In the genomic region with DNA sequence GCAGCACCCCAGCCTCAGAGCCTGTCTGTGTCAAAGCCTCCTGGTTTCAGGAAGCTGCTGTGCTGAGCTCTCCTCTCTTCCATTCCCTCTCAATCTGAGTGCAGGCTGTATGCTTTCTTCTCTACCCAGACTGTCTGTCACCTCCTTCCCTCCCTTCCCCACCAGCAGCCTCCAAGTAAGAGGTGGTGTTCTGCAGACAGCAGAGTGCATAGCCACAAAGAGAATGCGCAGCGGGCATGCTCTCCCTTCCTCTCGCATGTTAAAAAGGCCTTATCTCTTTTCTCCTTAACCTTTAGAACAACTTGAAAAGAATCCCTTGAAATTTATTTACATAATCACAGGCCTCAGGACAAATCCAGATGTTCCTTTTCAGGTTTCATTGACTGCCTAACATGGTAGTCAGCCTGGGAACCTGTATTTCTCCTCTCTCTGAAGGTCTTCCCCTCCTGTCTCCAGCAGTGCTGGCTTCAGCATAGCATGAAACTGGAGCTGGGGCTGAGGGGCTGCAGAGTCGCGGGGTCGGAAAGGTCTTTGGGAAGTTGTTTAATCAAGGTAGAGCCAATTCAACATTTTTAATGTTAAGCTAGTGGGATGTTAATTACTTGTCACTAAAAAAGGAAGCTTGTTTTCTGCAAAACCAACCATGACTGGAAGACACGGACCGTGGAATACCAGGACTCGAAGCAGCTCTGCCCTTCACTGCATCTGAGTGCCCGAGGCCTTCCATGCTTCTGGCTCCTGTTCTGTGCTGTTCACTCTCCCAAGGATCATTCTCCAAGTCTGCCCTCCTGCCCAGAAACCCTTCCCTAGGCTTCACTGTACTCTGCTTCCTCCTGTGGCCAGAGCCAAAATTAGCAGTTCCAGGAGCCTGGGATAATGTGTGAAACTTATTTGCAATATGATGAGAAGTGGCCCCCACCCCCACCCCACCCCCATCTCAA, we compare ENCODE assay signal across 26 mouse cellular contexts. TPM values are rescaled to one million over a fixed set of nuclear protein-coding genes. Genes with fewer than 3 reads are reported as not detected.
DNase-seq lines count a peak whose midpoint lies in the region; ATAC-seq and TF ChIP-seq lines count a peak whose summit lies in the region.
"Had no signal": no experiment of that assay in that cellular context is flagged by ENCODE, and none has a peak within 500 bp of the region (broad histone marks: within the 10 kb centered on the region; RNA-seq: fewer than 3 reads in every experiment).

No protein-coding gene starts in this region.

- no peaks in the 10 kb centered on the region for H3K27me3 ChIP-seq in forebrain, postnatal 0 days (ENCODE audit: insufficient read depth, low read length)
- no peaks in the 10 kb centered on the region for H3K27me3 ChIP-seq in forebrain, embryonic 16.5 days (replicated peaks; ENCODE audit: control insufficient read depth, insufficient read depth, low read length)
- no peaks in the 10 kb centered on the region for H3K27me3 ChIP-seq in kidney, postnatal 0 days (ENCODE audit: insufficient read depth, low read length)
- H3K27me3 ChIP-seq in neural tube, embryonic 15.5 days (replicated peaks) = no peaks in the 10 kb centered on the region
- no peaks in the 10 kb centered on the region; the same call in 1 of the 2 replicates for H3K27me3 ChIP-seq in cerebellum, adult 2 months (ENCODE audit: control insufficient read depth, insufficient read depth, low read length)
- H3K27me3 ChIP-seq: forebrain, embryonic 13.5 days; hindbrain, embryonic 15.5 days; intestine, embryonic 15.5 days; liver, embryonic 15.5 days; lung, embryonic 15.5 days; megakaryocyte, embryonic 14.5 days had no signal

- H3K4me1 ChIP-seq in forebrain, postnatal 0 days (ENCODE audit: insufficient read depth) = no peaks in the 10 kb centered on the region
- no peaks in the 10 kb centered on the region; the same call in 1 of the 2 replicates for H3K4me1 ChIP-seq in forebrain, embryonic 16.5 days (replicated peaks; ENCODE audit: control insufficient read depth, insufficient read depth, low read length)
- no peaks in the 10 kb centered on the region for H3K4me1 ChIP-seq in kidney, postnatal 0 days (replicated peaks; ENCODE audit: insufficient read depth, low read length)
- H3K4me1 ChIP-seq in neural tube, embryonic 15.5 days = no peaks in the 10 kb centered on the region
- no peaks in the 10 kb centered on the region for H3K4me1 ChIP-seq in cerebellum, adult 2 months (ENCODE audit: control insufficient read depth, insufficient read depth, low read length)
- H3K4me1 ChIP-seq: intestine, embryonic 15.5 days; liver, embryonic 15.5 days; lung, embryonic 15.5 days; megakaryocyte, embryonic 14.5 days had no signal

- no peak overlapping the region for H3K4me3 ChIP-seq in forebrain, postnatal 0 days (ENCODE audit: low read depth, low read length)
- no peak overlapping the region for H3K4me3 ChIP-seq in forebrain, embryonic 16.5 days (replicated peaks; ENCODE audit: low read length)
- no peak overlapping the region for H3K4me3 ChIP-seq in kidney, postnatal 0 days (replicated peaks; ENCODE audit: low read depth, low read length)
- no peak overlapping the region for H3K4me3 ChIP-seq in neural tube, embryonic 15.5 days (replicated peaks)
- no peak overlapping the region for H3K4me3 ChIP-seq in cerebellum, adult 2 months (replicated peaks; ENCODE audit: insufficient read depth, low read depth, low read length)
- H3K4me3 ChIP-seq: forebrain, embryonic 13.5 days; hindbrain, embryonic 15.5 days; intestine, embryonic 15.5 days; limb, embryonic 10.5 days; liver, embryonic 15.5 days; lung, embryonic 15.5 days; megakaryocyte, embryonic 14.5 days had no signal

- no peak overlapping the region for H3K4me2 ChIP-seq in forebrain, postnatal 0 days (ENCODE audit: low read depth)
- H3K4me2 ChIP-seq in forebrain, embryonic 16.5 days (ENCODE audit: low read length) = no peak overlapping the region
- no peak overlapping the region for H3K4me2 ChIP-seq in kidney, postnatal 0 days (ENCODE audit: low read length)
- H3K4me2 ChIP-seq in neural tube, embryonic 15.5 days = no peak overlapping the region
- H3K4me2 ChIP-seq: forebrain, embryonic 13.5 days; hindbrain, embryonic 15.5 days; intestine, embryonic 15.5 days; liver, embryonic 15.5 days; lung, embryonic 15.5 days had no signal

- ATAC-seq in forebrain, postnatal 0 days = peak; percentile 42; the same call in 1 of the 2 replicates
- no peak for ATAC-seq in forebrain, embryonic 16.5 days
- peak; percentile 82 for ATAC-seq in kidney, postnatal 0 days (replicated peaks; ENCODE audit: low FRiP score, low read depth)
- ATAC-seq in neural tube, embryonic 15.5 days (ENCODE audit: low FRiP score) = no peak
- ATAC-seq: forebrain, embryonic 13.5 days; intestine, embryonic 15.5 days had no signal

- no peaks in the 10 kb centered on the region for H3K36me3 ChIP-seq in forebrain, postnatal 0 days (ENCODE audit: insufficient read depth)
- H3K36me3 ChIP-seq in forebrain, embryonic 16.5 days (ENCODE audit: control insufficient read depth, insufficient read depth) = no peaks in the 10 kb centered on the region
- no peaks in the 10 kb centered on the region for H3K36me3 ChIP-seq in kidney, postnatal 0 days (ENCODE audit: insufficient read depth, low read length)
- H3K36me3 ChIP-seq in neural tube, embryonic 15.5 days = no peaks in the 10 kb centered on the region
- H3K36me3 ChIP-seq: hindbrain, embryonic 15.5 days; intestine, embryonic 15.5 days; limb, embryonic 10.5 days; liver, embryonic 15.5 days; lung, embryonic 15.5 days had no signal

- no peak for TF ChIP-seq CTCF in forebrain, postnatal 0 days (IDR thresholded peaks at IDR 0.05; ENCODE audit: low read depth)
- peak; percentile 37; the same call in 1 of the 2 replicates for TF ChIP-seq CTCF in kidney, postnatal 0 days (IDR thresholded peaks at IDR 0.05; ENCODE audit: low read depth)
- TF ChIP-seq CTCF in cerebellum, adult 2 months (IDR thresholded peaks at IDR 0.05; ENCODE audit: borderline replicate concordance, insufficient read depth, low read depth, low read length) = no peak

- TF ChIP-seq POLR2A in cerebellum, adult 2 months (IDR thresholded peaks at IDR 0.05; ENCODE audit: borderline replicate concordance, insufficient read depth, low read length) = no peak

- DNase-seq in forebrain, postnatal 0 days = no peak
- peak; percentile 75 for DNase-seq in kidney, postnatal 0 days (ENCODE audit: low spot score)
- no peak for DNase-seq in kidney, postnatal 10 days
- DNase-seq in neural tube, embryonic 10.5 days (ENCODE audit: extremely low spot score, low spot score) = no peak
- DNase-seq in thymus, postnatal 0 days (ENCODE audit: low spot score) = no peak
- no peak for DNase-seq in cerebellum, adult 2 months
- DNase-seq: adrenal gland, postnatal 14 days; cerebellum, adult 11 months; cerebellum, postnatal 14 days; heart, postnatal 4 days; liver; lung, postnatal 36 days; right cerebral cortex, postnatal 25 days; spleen, adult 18-20 months; thymus, postnatal 14 days had no signal

- H3K27ac ChIP-seq in forebrain, postnatal 0 days (ENCODE audit: low read depth, low read length) = 0 out of 2 replicates have a peak overlapping the region, but pooled peaks have one; percentile 21
- no peak overlapping the region for H3K27ac ChIP-seq in forebrain, embryonic 16.5 days (ENCODE audit: low read length)
- H3K27ac ChIP-seq in kidney, postnatal 0 days = no peak overlapping the region
- no peak overlapping the region for H3K27ac ChIP-seq in neural tube, embryonic 15.5 days (replicated peaks)
- H3K27ac ChIP-seq in cerebellum, adult 2 months (ENCODE audit: insufficient read depth, low read length) = no peak overlapping the region
- H3K27ac ChIP-seq: forebrain, embryonic 13.5 days; hindbrain, embryonic 15.5 days; intestine, embryonic 15.5 days; limb, embryonic 10.5 days; liver, embryonic 15.5 days; lung, embryonic 15.5 days had no signal

- no peaks in the 10 kb centered on the region for H3K9me3 ChIP-seq in forebrain, postnatal 0 days (ENCODE audit: low read length)
- H3K9me3 ChIP-seq in forebrain, embryonic 16.5 days (ENCODE audit: control insufficient read depth, low read length) = no peaks in the 10 kb centered on the region
- no peaks in the 10 kb centered on the region for H3K9me3 ChIP-seq in kidney, postnatal 0 days (replicated peaks; ENCODE audit: low read length)
- H3K9me3 ChIP-seq in neural tube, embryonic 15.5 days (replicated peaks) = no peaks in the 10 kb centered on the region
- H3K9me3 ChIP-seq: forebrain, embryonic 13.5 days; hindbrain, embryonic 15.5 days; intestine, embryonic 15.5 days; limb, embryonic 10.5 days; liver, embryonic 15.5 days; lung, embryonic 15.5 days; megakaryocyte, embryonic 14.5 days had no signal

- no peak overlapping the region for H3K9ac ChIP-seq in forebrain, postnatal 0 days
- H3K9ac ChIP-seq in forebrain, embryonic 16.5 days (replicated peaks; ENCODE audit: low read depth, low read length) = no peak overlapping the region
- H3K9ac ChIP-seq in kidney, postnatal 0 days (ENCODE audit: low read depth, low read length) = no peak overlapping the region
- H3K9ac ChIP-seq in neural tube, embryonic 15.5 days (replicated peaks) = 0 out of 2 replicates have a peak overlapping the region, but pooled peaks have one; percentile 14
- H3K9ac ChIP-seq: forebrain, embryonic 13.5 days; hindbrain, embryonic 15.5 days; intestine, embryonic 15.5 days; liver, embryonic 15.5 days; lung, embryonic 15.5 days had no signal

- 42% methylated on average over 10 of the region's 10 CpGs for WGBS in forebrain, postnatal 0 days
- 29% methylated on average over 10 of the region's 10 CpGs for WGBS in forebrain, embryonic 16.5 days
- WGBS in kidney, postnatal 0 days = 14% methylated on average over 10 of the region's 10 CpGs
- 36% methylated on average over 10 of the region's 10 CpGs for WGBS in neural tube, embryonic 15.5 days
- 60% methylated on average over 10 of the region's 10 CpGs for WGBS in cerebellum, adult 2 months

RNA-seq across cellular contexts. Expression of a gene that starts 50.5 kb away (rescaled TPM):
- 72.2 and 75.3 TPM in 2 replicates for total RNA-seq in forebrain, postnatal 0 days (2014; rRNA removed)
- 89.4 and 101 TPM in 2 replicates for polyA plus RNA-seq in forebrain, postnatal 0 days (2015; fragmentation: Nextera tagmentation; extraction: Ambion mirVana)
- 59.4 and 63.4 TPM in 2 replicates for polyA plus RNA-seq in forebrain, embryonic 16.5 days (2015; fragmentation: Nextera tagmentation; extraction: Ambion mirVana)
- 15.2 and 16.4 TPM in 2 replicates for polyA plus RNA-seq in kidney, postnatal 0 days (2015; fragmentation: Nextera tagmentation; extraction: Ambion mirVana)
- 65.2 and 76.3 TPM in 2 replicates for polyA plus RNA-seq in neural tube, embryonic 15.5 days (2015; fragmentation: Nextera tagmentation; extraction: Ambion mirVana)
- polyA plus RNA-seq in thymus, postnatal 0 days (2015; fragmentation: Nextera tagmentation; extraction: Ambion mirVana) = 4.1 and 5.5 TPM in 2 replicates
- polyA plus RNA-seq in cerebellum, adult 2 months (2012; rRNA removed) = 24.1 and 28.4 TPM in 2 replicates
- total RNA-seq: MEL; monocyte, adult 5-6 weeks had no signal

Comparison
In these comparisons a context has a peak if more than half of its experiments do, and no peak if none do; other contexts are left out.
1. ATAC-seq: peak in forebrain, postnatal 0 days (single experiment) and kidney, postnatal 0 days (single experiment); none in forebrain, embryonic 16.5 days (single experiment) and neural tube, embryonic 15.5 days (single experiment).